Mouse (Mus musculus) myocyte (in vitro differentiated cells): Measurements from ENCODE around the gene Cpox.

Source experiments
- E2F4 ChIP-seq: IDR thresholded peaks from one replicate; pipeline ENCODE4 v1.6.1; 2011; ENCODE audit warnings: mild to moderate bottlenecking, control low read depth, moderate library complexity; ENCODE audit not compliant: insufficient read depth
- MAX ChIP-seq: IDR thresholded peaks from one replicate; pipeline ENCODE4 v1.6.1; 2011; ENCODE audit warnings: low read depth, mild to moderate bottlenecking, control low read depth
- MYOD1 ChIP-seq, 3 experiments: IDR thresholded peaks; one replicate each; pipeline ENCODE4 v1.6.1; 2011; ENCODE audit warnings: control low read depth in 2 of 3, low read depth in 2 of 3, mild to moderate bottlenecking in 2 of 3, moderate library complexity in 1 of 3; ENCODE audit not compliant: insufficient read length in 2 of 3, control insufficient read depth in 1 of 3
- MYOG ChIP-seq, 3 experiments: IDR thresholded peaks; one replicate each; pipeline ENCODE4 v1.6.1; 2011; ENCODE audit warnings: control low read depth in 2 of 3, low read depth in 2 of 3, mild to moderate bottlenecking in 2 of 3; ENCODE audit not compliant: insufficient read length in 2 of 3, control insufficient read depth in 1 of 3, insufficient read depth in 1 of 3
- POLR2A ChIP-seq: IDR thresholded peaks from one replicate; pipeline ENCODE4 v1.6.1; 2011; ENCODE audit warnings: low read depth, mild to moderate bottlenecking, control low read depth, moderate library complexity; ENCODE audit not compliant: insufficient read length
- POLR2AphosphoS2 ChIP-seq: IDR thresholded peaks from one replicate; pipeline ENCODE4 v1.6.1; 2011; ENCODE audit warnings: low read depth, control low read depth; ENCODE audit not compliant: insufficient read length
- REST ChIP-seq: IDR thresholded peaks from one replicate; pipeline ENCODE4 v1.6.1; 2011; ENCODE audit warnings: mild to moderate bottlenecking, control low read depth, moderate library complexity; ENCODE audit not compliant: insufficient read depth, insufficient read length
- TCF12 ChIP-seq: IDR thresholded peaks from one replicate; pipeline ENCODE4 v1.6.1; 2011; ENCODE audit warnings: mild to moderate bottlenecking, control low read depth; ENCODE audit not compliant: poor library complexity, insufficient read depth, severe bottlenecking
- USF1 ChIP-seq: IDR thresholded peaks from one replicate; pipeline ENCODE4 v1.6.1; 2011; ENCODE audit warnings: low read depth, mild to moderate bottlenecking, control low read depth, moderate library complexity

DNA sequence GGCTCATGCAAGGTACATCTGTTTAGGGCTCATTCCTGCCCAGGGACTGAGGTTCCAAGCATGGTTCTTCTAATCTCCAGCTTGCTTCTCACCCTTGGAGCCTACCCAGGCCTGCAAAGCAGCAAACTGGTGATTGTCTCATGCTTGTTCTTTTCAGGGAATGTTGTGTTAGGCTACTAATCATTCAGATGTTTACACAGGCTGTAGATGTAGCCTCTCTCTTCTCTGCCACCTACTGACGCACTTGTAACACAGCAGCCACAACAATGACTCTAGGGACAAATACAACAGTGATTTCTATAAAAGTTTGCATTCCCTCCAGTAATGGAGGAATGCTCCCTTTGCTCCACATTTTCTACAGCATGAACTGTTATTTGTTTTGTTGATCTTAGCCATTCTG, 81.2 kb downstream of the Cpox start:
- no peak for TF ChIP-seq POLR2A
- TF ChIP-seq USF1 = no peak
- no peak for TF ChIP-seq MAX
- TF ChIP-seq POLR2AphosphoS2 = no peak
- no peak for TF ChIP-seq MYOD1 (IDR thresholded peaks at IDR 0.05; ENCODE audit: control insufficient read depth in 1 of 3, insufficient read length in 2 of 3, low read depth in 2 of 3)
- TF ChIP-seq E2F4 = no peak
- no peak for TF ChIP-seq TCF12
- no peak for TF ChIP-seq REST
- no peak for TF ChIP-seq MYOG (IDR thresholded peaks at IDR 0.05; ENCODE audit: control insufficient read depth in 1 of 3, insufficient read depth in 1 of 3, insufficient read length in 2 of 3, low read depth in 2 of 3)
